Mouse (Mus musculus): Measurements from ENCODE around the gene Lsamp.

DNA sequence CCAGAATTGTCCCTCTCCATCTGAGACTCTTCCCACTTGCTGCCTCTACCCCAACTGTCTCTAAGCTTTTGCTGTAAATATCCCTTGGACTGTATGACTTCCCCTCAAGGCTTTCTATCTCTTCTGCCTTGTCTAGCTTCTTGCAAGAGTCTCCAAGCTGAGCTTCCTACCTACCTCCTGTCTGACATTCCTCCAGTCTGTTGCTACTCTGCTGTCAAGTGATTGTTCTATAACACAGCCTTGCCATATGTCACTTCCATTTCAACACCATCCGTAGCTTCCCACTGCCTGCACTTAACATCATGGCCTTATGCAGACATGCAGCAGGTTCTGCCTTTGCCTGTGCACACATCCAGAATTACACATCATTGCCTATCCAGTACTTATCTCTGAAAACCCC is 2012.8 kb downstream of the Lsamp start:
- TF ChIP-seq POLR2A (IDR thresholded peaks at IDR 0.05; ENCODE audit: insufficient read depth, low read depth, low read length) (no peak), CTCF (IDR thresholded peaks at IDR 0.05) (no peak)
